Mouse (Mus musculus): ENCODE data around the gene Gm45021.

GRCm38 (mm10) chr6:48552918-48553317 is 36.5 kb upstream of the Gm45021 start:
- no peak for TF ChIP-seq POLR2A (IDR thresholded peaks at IDR 0.05; ENCODE audit: extremely low read depth, insufficient read depth, low read length)
- no peak for TF ChIP-seq CTCF (IDR thresholded peaks at IDR 0.05; ENCODE audit: extremely low read depth, insufficient read depth, low read length)
